Mouse (Mus musculus): Measurements from ENCODE around the gene Paox.

DNA sequence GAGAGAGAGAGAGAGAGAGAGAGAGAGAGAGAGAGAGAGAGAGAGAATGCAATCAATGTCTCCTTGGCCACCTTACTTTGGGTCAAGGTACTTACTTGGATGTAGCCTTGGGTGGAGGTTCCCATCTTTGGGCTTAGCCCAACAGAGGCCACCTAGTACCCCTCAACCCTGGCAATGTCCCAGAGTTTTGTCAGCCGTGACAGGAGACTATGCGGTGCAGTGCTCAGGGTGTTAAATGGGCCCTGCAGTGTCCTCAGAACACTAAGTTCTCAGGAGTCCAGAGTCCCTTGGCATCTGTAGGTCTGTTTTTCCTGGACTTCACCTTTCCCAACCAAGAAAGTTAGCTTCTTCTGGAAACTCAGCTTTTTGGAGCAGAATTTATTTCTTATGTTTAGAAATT lies 63.6 kb downstream of the Paox start:
- TF ChIP-seq CTCF (IDR thresholded peaks at IDR 0.05; ENCODE audit: borderline replicate concordance, extremely low read depth, insufficient read depth, insufficient read length) (no peak), POLR2A (IDR thresholded peaks at IDR 0.05; ENCODE audit: borderline replicate concordance, extremely low read depth, insufficient read depth, insufficient read length, poor library complexity, severe bottlenecking) (no peak)

Measured in brain, embryonic 14.5 days (tissue).